Mouse (Mus musculus): ENCODE data around the gene Usp25.

DNA sequence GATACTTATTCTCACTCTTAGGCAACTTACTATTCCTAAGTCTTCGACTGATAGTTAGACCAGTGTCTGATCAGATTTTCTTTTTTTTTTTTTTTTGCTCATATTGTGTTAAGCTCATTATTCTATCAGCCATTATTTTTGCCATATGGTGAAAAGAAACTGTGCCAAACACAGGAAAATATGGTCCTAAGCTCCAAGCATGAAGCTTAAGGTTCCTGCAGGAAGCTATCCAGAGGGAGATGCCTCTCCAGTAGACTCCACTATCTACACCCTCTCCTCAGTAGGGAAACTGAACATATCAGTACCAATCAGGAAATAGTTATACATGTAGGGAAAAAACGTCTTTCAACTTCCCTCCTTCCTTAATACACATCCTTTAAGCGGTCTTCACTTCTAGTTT lies 76.3 kb downstream of the Usp25 start:
- no peak for TF ChIP-seq CTCF (IDR thresholded peaks at IDR 0.05; ENCODE audit: borderline replicate concordance, control insufficient read depth, extremely low read depth, insufficient read depth, low read length, poor library complexity)
- no peak for TF ChIP-seq POLR2A (IDR thresholded peaks at IDR 0.05; ENCODE audit: control insufficient read depth, extremely low read depth, insufficient read depth, low read length, poor library complexity)

All from thymus, adult 2 months (tissue).